Mouse (Mus musculus): ENCODE results near the gene Ipp. TPM values are rescaled to one million over a fixed set of nuclear protein-coding genes. Genes with fewer than 3 reads are reported as not detected.
A peak's percentile ranks its signal among the peaks of the same experiment; 100 is the strongest.

The Ipp gene
- polyA plus RNA-seq, 1 experiment, result 5.1 TPM

DNA sequence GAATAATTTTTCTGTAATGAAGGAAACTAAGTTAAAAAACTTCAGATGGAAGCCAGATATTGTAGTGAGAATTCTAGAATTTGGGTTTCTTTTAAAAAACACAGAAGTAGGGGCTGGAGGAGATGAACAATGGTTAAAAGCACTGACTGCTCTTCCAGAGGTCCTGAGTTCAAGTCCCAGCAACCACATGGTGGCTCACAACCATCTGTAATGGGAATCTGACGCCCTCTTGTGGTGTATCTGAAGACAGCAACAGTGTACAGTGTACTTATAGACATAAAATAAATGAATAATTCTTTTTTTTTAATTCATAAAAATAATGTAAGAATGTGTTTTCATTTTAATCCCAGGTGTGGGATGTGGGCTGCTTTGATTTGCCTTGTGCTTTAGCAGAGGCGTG, 23.8 kb downstream of the Ipp start:
- no peaks in the 10 kb centered on the region for H3K27me3 ChIP-seq (ENCODE audit: control insufficient read depth, insufficient read depth, insufficient read length)
- peaks cover 3% of the 10 kb centered on the region for H3K36me3 ChIP-seq (ENCODE audit: control insufficient read depth, insufficient read depth)
- TF ChIP-seq CEBPB (IDR thresholded peaks at IDR 0.05; ENCODE audit: insufficient read depth, poor library complexity, severe bottlenecking) (no peak), POLR2AphosphoS2 (IDR thresholded peaks at IDR 0.05; ENCODE audit: insufficient read length, low read depth) (no peak)
- H3ac ChIP-seq (ENCODE audit: control insufficient read depth, insufficient read length), result no peak overlapping the region
- H3K79me2 ChIP-seq (ENCODE audit: control insufficient read depth, insufficient read depth), result no peaks in the 10 kb centered on the region
- no peak overlapping the region for H3K4me2 ChIP-seq (ENCODE audit: low read depth)
- no peak overlapping the region for H3K4me3 ChIP-seq

DNA sequence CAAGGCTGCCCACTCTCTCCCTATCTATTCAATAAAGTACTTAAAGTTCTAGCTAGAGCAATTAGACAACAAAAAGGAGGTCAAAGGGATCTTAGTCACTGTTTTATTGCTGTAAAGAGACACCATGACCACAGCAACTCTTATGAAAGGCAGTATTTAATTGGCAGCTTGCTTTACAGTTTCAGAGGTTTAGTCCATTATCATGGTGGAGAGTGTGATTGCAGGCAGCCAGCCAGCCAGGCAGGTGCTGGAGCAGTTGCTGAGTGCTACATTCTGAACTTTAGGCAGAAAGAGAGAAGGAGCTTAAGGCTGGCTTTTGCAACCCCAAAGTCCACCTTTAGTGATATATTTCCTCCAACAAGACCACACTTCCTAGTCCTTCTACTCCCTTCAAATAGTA, 29.0 kb downstream of the Ipp start:
- H3K4me2 ChIP-seq (ENCODE audit: low read depth), result no peak overlapping the region
- no peaks in the 10 kb centered on the region for H3K27me3 ChIP-seq (ENCODE audit: control insufficient read depth, insufficient read depth, insufficient read length)
- no peak overlapping the region for H3K4me3 ChIP-seq
- no peaks in the 10 kb centered on the region for H3K79me2 ChIP-seq (ENCODE audit: control insufficient read depth, insufficient read depth)
- H3K36me3 ChIP-seq (ENCODE audit: control insufficient read depth, insufficient read depth), result no peaks in the 10 kb centered on the region
- H3ac ChIP-seq (ENCODE audit: control insufficient read depth, insufficient read length), result no peak overlapping the region
- peak in 2 of 3 experiments; percentile 33 to 68 for TF ChIP-seq MYOD1 (IDR thresholded peaks at IDR 0.05; ENCODE audit: control insufficient read depth in 1 of 3, insufficient read length in 2 of 3, low read depth in 2 of 3)
- TF ChIP-seq POLR2AphosphoS2 (IDR thresholded peaks at IDR 0.05; ENCODE audit: insufficient read length, low read depth), result no peak
- no peak for TF ChIP-seq USF1 (IDR thresholded peaks at IDR 0.05; ENCODE audit: low read depth)
- peak in 2 of 3 experiments; percentile 5 to 51 for TF ChIP-seq MYOG (IDR thresholded peaks at IDR 0.05; ENCODE audit: control insufficient read depth in 1 of 3, insufficient read depth in 1 of 3, insufficient read length in 2 of 3, low read depth in 2 of 3)
- no peak for TF ChIP-seq CEBPB (IDR thresholded peaks at IDR 0.05; ENCODE audit: insufficient read depth, poor library complexity, severe bottlenecking)

DNA sequence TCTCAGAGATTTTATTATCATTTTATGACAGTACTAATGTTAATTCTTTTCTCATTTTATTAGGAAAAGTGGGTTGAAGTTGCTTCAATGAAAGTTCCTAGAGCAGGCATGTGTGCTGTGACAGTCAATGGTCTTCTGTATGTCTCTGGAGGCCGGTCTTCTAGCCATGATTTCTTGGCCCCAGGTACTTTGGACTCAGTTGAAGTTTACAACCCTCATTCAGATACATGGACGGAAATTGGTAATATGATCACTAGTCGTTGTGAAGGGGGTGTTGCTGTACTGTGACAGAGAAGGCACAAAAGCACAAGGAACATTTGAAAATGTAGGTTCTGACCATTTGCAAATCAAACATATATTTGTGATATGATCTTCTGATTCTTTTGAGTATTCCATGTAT, 30.4 kb downstream of the Ipp start:
- H3K27me3 ChIP-seq (ENCODE audit: control insufficient read depth, insufficient read depth, insufficient read length), result no peaks in the 10 kb centered on the region
- no peak overlapping the region for H3K4me2 ChIP-seq (ENCODE audit: low read depth)
- H3K36me3 ChIP-seq (ENCODE audit: control insufficient read depth, insufficient read depth), result no peaks in the 10 kb centered on the region
- TF ChIP-seq REST (IDR thresholded peaks at IDR 0.05; ENCODE audit: insufficient read depth, insufficient read length), result no peak
- no peak for TF ChIP-seq MYOD1 (IDR thresholded peaks at IDR 0.05; ENCODE audit: control insufficient read depth in 1 of 3, insufficient read length in 2 of 3, low read depth in 2 of 3)
- no peak for TF ChIP-seq E2F4 (IDR thresholded peaks at IDR 0.05; ENCODE audit: insufficient read depth)
- TF ChIP-seq SRF (IDR thresholded peaks at IDR 0.05; ENCODE audit: control insufficient read depth, insufficient read length, low read depth), result no peak
- TF ChIP-seq MYOG (IDR thresholded peaks at IDR 0.05; ENCODE audit: control insufficient read depth in 1 of 3, insufficient read depth in 1 of 3, insufficient read length in 2 of 3, low read depth in 2 of 3), result no peak
- no peak for TF ChIP-seq POLR2A (IDR thresholded peaks at IDR 0.05; ENCODE audit: insufficient read length, low read depth)
- TF ChIP-seq TCF3 (IDR thresholded peaks at IDR 0.05; ENCODE audit: insufficient read length, low read depth), result no peak
- no peak for TF ChIP-seq MAX (IDR thresholded peaks at IDR 0.05; ENCODE audit: low read depth)
- no peak for TF ChIP-seq USF1 (IDR thresholded peaks at IDR 0.05; ENCODE audit: low read depth)
- TF ChIP-seq CEBPB (IDR thresholded peaks at IDR 0.05; ENCODE audit: insufficient read depth, poor library complexity, severe bottlenecking), result no peak
- TF ChIP-seq POLR2AphosphoS2 (IDR thresholded peaks at IDR 0.05; ENCODE audit: insufficient read length, low read depth), result no peak
- TF ChIP-seq TCF12 (IDR thresholded peaks at IDR 0.05; ENCODE audit: insufficient read depth, poor library complexity, severe bottlenecking), result no peak
- no peak overlapping the region for H3ac ChIP-seq (ENCODE audit: control insufficient read depth, insufficient read length)
- H3K4me3 ChIP-seq, result no peak overlapping the region
- no peaks in the 10 kb centered on the region for H3K79me2 ChIP-seq (ENCODE audit: control insufficient read depth, insufficient read depth)

DNA sequence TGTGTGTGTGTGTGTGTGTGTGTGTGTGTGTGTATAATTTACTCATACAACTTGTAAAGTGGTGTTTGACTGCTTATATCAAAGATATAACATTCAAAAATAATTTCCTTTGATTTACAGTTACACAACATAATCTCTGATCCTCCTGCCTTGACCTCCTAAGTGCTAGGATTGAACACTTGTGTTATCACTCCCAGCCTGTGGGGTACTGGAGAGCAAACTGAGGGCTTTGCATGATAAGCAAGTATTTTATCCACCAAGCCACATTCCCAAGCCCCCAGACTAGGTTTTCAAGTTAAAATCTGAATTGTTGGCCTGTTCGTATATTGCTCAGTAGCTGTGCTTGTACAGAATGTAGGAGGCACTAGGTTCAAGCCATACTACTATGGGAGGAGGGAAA, 43.1 kb downstream of the Ipp start:
- H3K79me2 ChIP-seq (ENCODE audit: control insufficient read depth, insufficient read depth), result peaks cover 10% of the 10 kb centered on the region
- TF ChIP-seq POLR2AphosphoS2 (IDR thresholded peaks at IDR 0.05; ENCODE audit: insufficient read length, low read depth) (no peak), E2F4 (IDR thresholded peaks at IDR 0.05; ENCODE audit: insufficient read depth) (no peak), TCF3 (IDR thresholded peaks at IDR 0.05; ENCODE audit: insufficient read length, low read depth) (no peak), MYOG (IDR thresholded peaks at IDR 0.05; ENCODE audit: control insufficient read depth in 1 of 3, insufficient read depth in 1 of 3, insufficient read length in 2 of 3, low read depth in 2 of 3) (no peak), SRF (IDR thresholded peaks at IDR 0.05; ENCODE audit: control insufficient read depth, insufficient read length, low read depth) (no peak), REST (IDR thresholded peaks at IDR 0.05; ENCODE audit: insufficient read depth, insufficient read length) (no peak), USF1 (IDR thresholded peaks at IDR 0.05; ENCODE audit: low read depth) (no peak), CEBPB (IDR thresholded peaks at IDR 0.05; ENCODE audit: insufficient read depth, poor library complexity, severe bottlenecking) (no peak), MYOD1 (IDR thresholded peaks at IDR 0.05; ENCODE audit: control insufficient read depth in 1 of 3, insufficient read length in 2 of 3, low read depth in 2 of 3) (no peak), TCF12 (IDR thresholded peaks at IDR 0.05; ENCODE audit: insufficient read depth, poor library complexity, severe bottlenecking) (no peak), POLR2A (IDR thresholded peaks at IDR 0.05; ENCODE audit: insufficient read length, low read depth) (no peak), MAX (IDR thresholded peaks at IDR 0.05; ENCODE audit: low read depth) (no peak)
- H3K4me3 ChIP-seq, result no peak overlapping the region
- H3K27me3 ChIP-seq (ENCODE audit: control insufficient read depth, insufficient read depth, insufficient read length), result no peaks in the 10 kb centered on the region
- H3ac ChIP-seq (ENCODE audit: control insufficient read depth, insufficient read length), result no peak overlapping the region
- H3K36me3 ChIP-seq (ENCODE audit: control insufficient read depth, insufficient read depth), result peaks cover 8% of the 10 kb centered on the region
- H3K4me2 ChIP-seq (ENCODE audit: low read depth), result no peak overlapping the region

DNA sequence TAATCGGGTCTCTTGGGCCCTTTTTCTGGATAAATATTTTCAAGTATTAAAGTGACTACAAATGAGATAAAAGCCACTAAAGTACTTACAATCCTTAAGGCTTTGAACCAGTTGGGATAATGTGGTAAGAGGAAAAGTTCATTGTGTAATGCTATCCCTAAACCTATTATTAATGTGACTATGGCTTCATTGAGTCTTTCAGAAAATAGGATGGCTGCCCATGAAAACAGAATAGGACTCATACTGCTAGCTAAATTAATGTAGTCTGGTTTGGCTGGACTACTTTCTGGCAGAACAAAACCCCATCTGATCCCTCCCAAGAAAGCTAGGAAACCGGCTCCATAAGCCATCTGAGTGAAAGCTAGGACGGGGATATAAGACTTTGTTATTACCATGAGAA, 45.7 kb downstream of the Ipp start:
- Histone ChIP-seq H3K27me3 (ENCODE audit: control insufficient read depth, insufficient read depth, insufficient read length) (no peaks in the 10 kb centered on the region), H3K79me2 (ENCODE audit: control insufficient read depth, insufficient read depth) (peaks cover 17% of the 10 kb centered on the region), H3K4me2 (ENCODE audit: low read depth) (no peak overlapping the region), H3K4me3 (no peak overlapping the region), H3ac (ENCODE audit: control insufficient read depth, insufficient read length) (no peak overlapping the region), H3K36me3 (ENCODE audit: control insufficient read depth, insufficient read depth) (peaks cover 8% of the 10 kb centered on the region)
- TF ChIP-seq CEBPB (IDR thresholded peaks at IDR 0.05; ENCODE audit: insufficient read depth, poor library complexity, severe bottlenecking) (no peak), MYOD1 (IDR thresholded peaks at IDR 0.05; ENCODE audit: control insufficient read depth in 1 of 3, insufficient read length in 2 of 3, low read depth in 2 of 3) (no peak), REST (IDR thresholded peaks at IDR 0.05; ENCODE audit: insufficient read depth, insufficient read length) (no peak)

Data from myocyte (in vitro differentiated cells).